Mouse (Mus musculus): Measurements from ENCODE around the gene Vmn1r231. TPM values are rescaled to one million over a fixed set of nuclear protein-coding genes. Genes with fewer than 3 reads are reported as not detected.

The Vmn1r231 gene
- not detected for total RNA-seq (2023)

GRCm38 (mm10) chr17:20904991-20905390, at the start of gene Vmn1r231:
Vmn1r231 (minus strand) TSS chr17:20905091.

GRCm38 (mm10) chr17:20944985-20945891, 40.3 kb upstream of the Vmn1r231 start, which contains the start of gene Ppp2r1a:
Ppp2r1a (plus strand) TSS chr17:20945311.

GRCm38 (mm10) chr17:20919614-20920013, 14.7 kb upstream of the Vmn1r231 start, which contains the start of gene Vmn1r232:
Vmn1r232 (minus strand) TSS chr17:20919714.

GRCm38 (mm10) chr17:20840144-20840543, 64.7 kb downstream of the Vmn1r231 start, which contains the start of gene Vmn1r230:
Vmn1r230 (plus strand) TSS chr17:20840444.

Other genes starting within 250 kb of the Vmn1r231 start
- gene Vmn1r226, start 222.2 kb downstream of the Vmn1r231 start, total RNA-seq (2023) = not detected
- gene Vmn1r227, start 175.2 kb downstream of the Vmn1r231 start, total RNA-seq (2023) = not detected
- gene Vmn1r228, start 118.9 kb downstream of the Vmn1r231 start, total RNA-seq (2023) = not detected
- not detected for gene Vmn1r229, start 93.5 kb downstream of the Vmn1r231 start, total RNA-seq (2023)
- gene Vmn1r230, start 64.6 kb downstream of the Vmn1r231 start, total RNA-seq (2023) = not detected
- gene Vmn1r232, start 14.6 kb upstream of the Vmn1r231 start, total RNA-seq (2023) = not detected
- 100 to 1,000 TPM; 211 to 263 TPM for gene Ppp2r1a, start 40.2 kb upstream of the Vmn1r231 start, total RNA-seq (2023)
- not detected for gene Vmn1r233, start 91.4 kb upstream of the Vmn1r231 start, total RNA-seq (2023)
- 10 to 100 TPM; 12.4 to 13.1 TPM for gene Zfp160, start 103.8 kb upstream of the Vmn1r231 start, total RNA-seq (2023)